Mouse (Mus musculus) CH12.LX (cell line): ENCODE measurements around the gene Fam107a.

Source experiments
- CTCF ChIP-seq, 2 experiments: IDR thresholded peaks in 1 of 2; conservative IDR thresholded peaks in 1 of 2; 2 replicates each; pipeline ENCODE4 v1.5.1; 2011 to 2012; ENCODE audit warnings: low read depth in 2 of 2, low read length in 2 of 2, improper control_type of control experiment in 1 of 2, inconsistent platforms in 1 of 2, mild to moderate bottlenecking in 1 of 2, moderate library complexity in 1 of 2
- ELF1 ChIP-seq: IDR thresholded peaks from 2 replicates; pipeline ENCODE4 v1.6.1; 2014; ENCODE audit warnings: low read depth, mild to moderate bottlenecking, inconsistent platforms, low read length, improper control_type of control experiment
- EP300 ChIP-seq: IDR thresholded peaks from 2 replicates; pipeline ENCODE4 v1.6.1; 2011; ENCODE audit warnings: low read length, improper control_type of control experiment
- GABPA ChIP-seq: IDR thresholded peaks from 2 replicates; pipeline ENCODE4 v1.6.1; 2012; ENCODE audit warnings: low read depth, low read length, improper control_type of control experiment, inconsistent platforms; ENCODE audit not compliant: insufficient replicate concordance
- IRF4 ChIP-seq: IDR thresholded peaks from 2 replicates; pipeline ENCODE4 v1.6.1; 2014; ENCODE audit warnings: low read depth, mild to moderate bottlenecking, inconsistent platforms, low read length, improper control_type of control experiment
- JUND ChIP-seq: conservative IDR thresholded peaks from 2 replicates; pipeline ENCODE4 v1.6.1; 2011; ENCODE audit warnings: low read depth, low read length, improper control_type of control experiment
- MAX ChIP-seq: IDR thresholded peaks from 2 replicates; pipeline ENCODE4 v1.6.1; 2011; ENCODE audit warnings: low read length, improper control_type of control experiment
- POLR2A ChIP-seq: IDR thresholded peaks from 2 replicates; pipeline ENCODE4 v1.6.1; 2011; ENCODE audit warnings: low read depth, mild to moderate bottlenecking, improper control_type of control experiment, low read length
- TCF12 ChIP-seq: IDR thresholded peaks from 2 replicates; pipeline ENCODE4 v1.6.1; 2014; ENCODE audit warnings: low read depth, mild to moderate bottlenecking, inconsistent platforms, low read length, improper control_type of control experiment
- UBTF ChIP-seq: IDR thresholded peaks from 2 replicates; pipeline ENCODE4 v1.6.1; 2012; ENCODE audit warnings: low read depth, mild to moderate bottlenecking, inconsistent platforms, low read length, improper control_type of control experiment, moderate library complexity
- USF1 ChIP-seq: IDR thresholded peaks from 2 replicates; pipeline ENCODE4 v1.6.1; 2014; ENCODE audit warnings: low read depth, mild to moderate bottlenecking, inconsistent platforms, low read length, improper control_type of control experiment
- ZC3H11A ChIP-seq: IDR thresholded peaks from 2 replicates; pipeline ENCODE4 v1.6.1; 2012; ENCODE audit warnings: low read depth, mild to moderate bottlenecking, inconsistent platforms, low read length, improper control_type of control experiment

GRCm38 (mm10) chr14:8355999-8356501, 38.2 kb upstream of the Fam107a start:
- peak; percentile 89 to 90 for TF ChIP-seq CTCF (conservative IDR thresholded peaks at IDR 0.05 in 1 of 2, IDR thresholded peaks at IDR 0.05 in 1 of 2; ENCODE audit: low read depth in 2 of 2, low read length in 2 of 2)
- no peak for TF ChIP-seq POLR2A
- TF ChIP-seq EP300: no peak
- no peak for TF ChIP-seq ELF1
- TF ChIP-seq ZC3H11A: no peak; the same call in 1 of the 2 replicates
- TF ChIP-seq USF1: no peak
- TF ChIP-seq IRF4: no peak
- TF ChIP-seq TCF12: no peak
- no peak for TF ChIP-seq MAX
- no peak for TF ChIP-seq JUND
- TF ChIP-seq GABPA: no peak
- TF ChIP-seq UBTF: no peak
